Mouse (Mus musculus) midbrain, embryonic 13.5 days (tissue): ENCODE results near the gene Vps51. TPM values are rescaled to one million over a fixed set of nuclear protein-coding genes. Genes with fewer than 3 reads are reported as not detected.
"Not testable (repeated sequence)": the region's sequence is repeated elsewhere in the genome, so short reads cannot be mapped to it uniquely, and the experiment has no call there.

Experiments used
- ATAC-seq: fragments of 200-750 bp; cut with Nextera tagmentation; 2 replicates; pipeline ENCODE4 v1.8.0; 2017; ENCODE audit warnings: mild to moderate bottlenecking, moderate TSS enrichment, moderate library complexity
- H3K27ac ChIP-seq: fragments of 300-500 bp; sonication (generic); 2 replicates; pipeline ENCODE4 v1.5.1; 2015; ENCODE audit warnings: inconsistent platforms, mild to moderate bottlenecking, moderate library complexity
- H3K27me3 ChIP-seq: fragments of 300-500 bp; sonication (generic); 2 replicates; pipeline ENCODE4 v1.6.1; 2015; ENCODE audit warnings: mild to moderate bottlenecking, inconsistent platforms
- H3K36me3 ChIP-seq: fragments of 300-500 bp; sonication (generic); 2 replicates; pipeline ENCODE4 v1.6.1; 2015; ENCODE audit warnings: mild to moderate bottlenecking, inconsistent platforms
- H3K4me1 ChIP-seq: fragments of 300-500 bp; sonication (generic); replicated peaks from 2 replicates; pipeline ENCODE4 v1.6.1; 2015; ENCODE audit warnings: inconsistent platforms
- H3K4me2 ChIP-seq: fragments of 300-500 bp; sonication (generic); replicated peaks from 2 replicates; pipeline ENCODE4 v1.6.1; 2015; ENCODE audit warnings: moderate library complexity, mild to moderate bottlenecking, inconsistent platforms
- H3K4me3 ChIP-seq: fragments of 300-500 bp; sonication (generic); replicated peaks from 2 replicates; pipeline ENCODE4 v1.5.1; 2015; ENCODE audit warnings: mild to moderate bottlenecking, inconsistent platforms
- H3K9ac ChIP-seq: fragments of 300-500 bp; sonication (generic); replicated peaks from 2 replicates; pipeline ENCODE4 v1.6.1; 2015; ENCODE audit warnings: mild to moderate bottlenecking, inconsistent platforms
- H3K9me3 ChIP-seq: fragments of 300-500 bp; sonication (generic); 2 replicates; pipeline ENCODE4 v1.6.1; 2016; ENCODE audit warnings: mild to moderate bottlenecking, inconsistent platforms
- WGBS: fragments of 180-500 bp; shearing (Covaris S2); methylation state at CpG from one replicate; pipeline ENCODE4 v1.1.7; 2015; 5-methylcytosine and 5-hydroxymethylcytosine counted together
- polyA plus RNA-seq: library from polyadenylated mRNA; unstranded; fragments of >200 nt; fragmentation: Nextera tagmentation; extraction: Ambion mirVana; gene quantifications from 2 replicates; pipeline ENCODE4 v1.2.1, GENCODE M21; 2015

Vps51 gene
- polyA plus RNA-seq, 1 experiment from 2014 or later = 91.4 TPM

DNA sequence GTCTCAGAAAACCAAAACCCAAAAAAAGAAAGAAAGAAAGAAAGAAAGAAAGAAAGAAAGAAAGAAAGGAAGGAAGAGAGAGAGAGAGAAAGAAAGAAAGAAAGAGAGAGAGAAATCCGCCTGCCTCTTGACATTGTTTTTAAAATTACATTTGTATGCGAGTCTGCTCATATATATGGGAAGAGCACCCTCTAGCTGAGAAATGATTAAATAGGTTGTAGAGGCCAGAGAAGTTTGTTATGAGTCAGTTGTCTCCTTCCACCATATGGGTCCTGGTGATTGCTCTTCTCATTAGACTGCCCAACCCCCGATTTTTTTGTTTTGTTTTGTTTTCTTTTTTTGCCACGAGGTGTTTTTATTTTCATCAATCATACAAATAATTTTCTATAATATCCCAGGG lies 32.9 kb downstream of the Vps51 start:
- not testable (repeated sequence) for H3K9ac ChIP-seq, ATAC-seq, H3K27me3 ChIP-seq, H3K4me3 ChIP-seq, H3K4me2 ChIP-seq, H3K9me3 ChIP-seq, H3K27ac ChIP-seq
- Histone ChIP-seq H3K4me1 (peaks cover 30% of the 10 kb centered on the region), H3K36me3 (peaks cover 10% of the 10 kb centered on the region)
- 74% methylated on average over 4 of the region's 4 CpGs for whole genome bisulfite sequencing

GRCm38 (mm10) chr19:6042293-6042692 lies 34.7 kb downstream of the Vps51 start:
- 82% methylated on average over 9 of the region's 9 CpGs for WGBS
- H3K27ac ChIP-seq = no peak overlapping the region
- no peak overlapping the region for H3K4me3 ChIP-seq
- H3K4me1 ChIP-seq = peaks cover 12% of the 10 kb centered on the region
- no peak for ATAC-seq
- H3K9ac ChIP-seq = no peak overlapping the region
- H3K4me2 ChIP-seq = no peak overlapping the region
- no peaks in the 10 kb centered on the region for H3K27me3 ChIP-seq
- no peaks in the 10 kb centered on the region for H3K9me3 ChIP-seq
- no peaks in the 10 kb centered on the region for H3K36me3 ChIP-seq

DNA sequence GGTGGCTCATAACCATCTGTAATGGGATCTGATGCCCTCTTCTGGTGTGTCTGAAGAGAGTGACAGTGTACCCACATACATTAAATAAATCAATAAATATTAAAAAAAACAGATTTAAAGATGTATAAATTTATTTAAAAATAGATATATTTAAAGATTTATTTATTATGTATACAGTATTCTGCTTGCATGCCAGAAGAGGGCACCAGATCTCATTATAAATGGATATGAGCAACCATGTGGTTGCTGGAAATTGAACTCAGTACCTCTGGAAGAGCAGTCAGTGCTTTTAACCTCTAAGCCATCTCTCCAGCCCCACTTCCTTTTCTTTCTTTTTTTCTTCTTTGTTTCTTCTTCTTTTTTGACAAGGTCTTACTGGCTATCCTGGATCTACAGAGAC lies 37.0 kb downstream of the Vps51 start:
- Histone ChIP-seq H3K9ac (no peak overlapping the region), H3K4me2 (no peak overlapping the region), H3K4me3 (no peak overlapping the region), H3K27ac (no peak overlapping the region), H3K36me3 (no peaks in the 10 kb centered on the region), H3K4me1 (peaks cover 4% of the 10 kb centered on the region), H3K27me3 (no peaks in the 10 kb centered on the region), H3K9me3 (no peaks in the 10 kb centered on the region)
- no peak for ATAC-seq

GRCm38 (mm10) chr19:6038326-6038725 lies 38.7 kb downstream of the Vps51 start:
- WGBS = 87% methylated on average over 7 of the region's 7 CpGs
- no peak for ATAC-seq
- Histone ChIP-seq H3K27ac (no peak overlapping the region), H3K36me3 (no peaks in the 10 kb centered on the region), H3K27me3 (no peaks in the 10 kb centered on the region), H3K4me3 (no peak overlapping the region), H3K9ac (no peak overlapping the region), H3K4me2 (no peak overlapping the region), H3K9me3 (no peaks in the 10 kb centered on the region), H3K4me1 (peaks cover 2% of the 10 kb centered on the region; the same call in 1 of the 2 replicates)

GRCm38 (mm10) chr19:6037695-6038094 lies 39.3 kb downstream of the Vps51 start:
- Histone ChIP-seq H3K27ac (no peak overlapping the region), H3K9ac (no peak overlapping the region), H3K27me3 (no peaks in the 10 kb centered on the region), H3K4me1 (peaks cover 2% of the 10 kb centered on the region; the same call in 1 of the 2 replicates), H3K4me3 (no peak overlapping the region), H3K36me3 (no peaks in the 10 kb centered on the region), H3K4me2 (no peak overlapping the region), H3K9me3 (no peaks in the 10 kb centered on the region)
- no peak for ATAC-seq

GRCm38 (mm10) chr19:6035966-6036585 lies 41.0 kb downstream of the Vps51 start:
- Histone ChIP-seq H3K4me1 (no peaks in the 10 kb centered on the region), H3K27ac (no peak overlapping the region), H3K27me3 (no peaks in the 10 kb centered on the region), H3K36me3 (no peaks in the 10 kb centered on the region), H3K9me3 (no peaks in the 10 kb centered on the region), H3K9ac (no peak overlapping the region), H3K4me2 (no peak overlapping the region), H3K4me3 (no peak overlapping the region)
- no peak for ATAC-seq
- WGBS = 83% methylated on average over 9 of the region's 9 CpGs

DNA sequence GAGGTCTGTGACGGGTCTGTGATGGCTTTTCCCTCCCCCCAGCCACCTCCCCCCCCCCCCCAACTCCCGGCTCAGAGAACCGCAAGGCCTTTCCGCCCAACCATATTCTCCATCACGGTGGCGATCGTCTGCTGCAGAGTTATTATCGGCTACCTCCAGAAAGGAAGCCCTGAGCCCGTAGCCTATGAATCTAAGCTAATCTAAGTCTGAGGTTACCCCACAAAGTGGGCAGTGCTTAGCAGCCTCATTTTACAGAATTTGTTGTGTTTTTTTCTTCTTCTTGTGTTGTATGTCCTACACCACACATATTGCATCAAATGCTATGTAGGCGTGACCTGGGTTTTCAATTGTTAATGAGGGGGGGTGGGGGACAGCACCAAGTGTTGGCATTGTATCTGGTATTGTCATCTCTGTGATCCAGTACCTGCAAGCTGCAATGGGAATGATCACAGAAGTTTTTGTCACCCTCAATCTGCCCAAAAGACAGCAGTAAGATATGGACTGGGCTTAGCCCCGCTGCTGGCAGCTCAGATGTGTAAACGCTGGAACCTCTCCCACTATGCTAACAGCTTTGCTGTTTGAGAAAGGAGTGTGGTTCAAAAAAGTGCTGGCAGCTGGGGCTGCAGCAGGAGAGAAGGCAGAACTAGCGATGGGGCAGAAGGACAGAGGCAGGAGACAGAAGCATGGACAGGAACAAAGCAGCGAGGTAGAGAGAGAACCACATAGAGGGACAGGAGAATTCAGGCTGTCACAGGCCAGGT lies 46.3 kb downstream of the Vps51 start:
- H3K4me1 ChIP-seq = no peaks in the 10 kb centered on the region
- H3K4me2 ChIP-seq = no peak overlapping the region
- no peaks in the 10 kb centered on the region for H3K9me3 ChIP-seq
- H3K36me3 ChIP-seq = no peaks in the 10 kb centered on the region
- ATAC-seq = no peak
- no peak overlapping the region for H3K27ac ChIP-seq
- H3K9ac ChIP-seq = no peak overlapping the region
- 77% methylated on average over 14 of the region's 14 CpGs for WGBS
- no peak overlapping the region for H3K4me3 ChIP-seq
- H3K27me3 ChIP-seq = no peaks in the 10 kb centered on the region

DNA sequence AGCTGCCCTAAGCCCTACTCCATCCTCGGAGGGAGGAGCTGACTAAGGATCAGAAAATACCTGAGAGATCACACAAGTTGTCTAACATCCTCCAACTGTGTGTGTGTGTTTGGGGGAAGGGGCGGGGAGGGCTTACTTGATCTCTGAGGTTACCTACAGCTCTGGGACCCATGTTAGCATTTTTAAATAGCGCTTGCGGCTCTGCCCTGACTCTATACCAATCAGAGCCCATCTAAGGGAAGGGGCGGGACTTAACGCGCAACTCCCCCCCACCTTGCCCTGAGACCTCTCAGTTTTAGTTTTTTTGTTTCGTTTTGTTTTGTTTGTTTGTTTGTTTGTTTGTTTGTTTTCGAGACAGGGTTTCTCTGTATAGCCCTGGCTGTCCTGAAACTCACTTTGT lies 47.6 kb downstream of the Vps51 start:
- Histone ChIP-seq H3K4me1 (no peaks in the 10 kb centered on the region), H3K9me3 (no peaks in the 10 kb centered on the region), H3K4me2 (no peak overlapping the region), H3K27me3 (no peaks in the 10 kb centered on the region), H3K27ac (no peak overlapping the region), H3K9ac (no peak overlapping the region), H3K36me3 (no peaks in the 10 kb centered on the region), H3K4me3 (no peak overlapping the region)
- ATAC-seq = no peak
- WGBS = 76% methylated on average over 9 of the region's 9 CpGs

- H3K36me3 ChIP-seq = no peaks in the 10 kb centered on the region
- H3K27me3 ChIP-seq = no peaks in the 10 kb centered on the region
- H3K27ac ChIP-seq = no peak overlapping the region
- no peaks in the 10 kb centered on the region for H3K4me1 ChIP-seq
- no peak overlapping the region for H3K9ac ChIP-seq
- no peak overlapping the region for H3K4me2 ChIP-seq
- no peaks in the 10 kb centered on the region for H3K9me3 ChIP-seq
- ATAC-seq = no peak
- no peak overlapping the region for H3K4me3 ChIP-seq
- WGBS = 88% methylated on average over 6 of the region's 6 CpGs
Measured at GRCm38 (mm10) chr19:6028991-6029390, 48.0 kb downstream of the Vps51 start.

DNA sequence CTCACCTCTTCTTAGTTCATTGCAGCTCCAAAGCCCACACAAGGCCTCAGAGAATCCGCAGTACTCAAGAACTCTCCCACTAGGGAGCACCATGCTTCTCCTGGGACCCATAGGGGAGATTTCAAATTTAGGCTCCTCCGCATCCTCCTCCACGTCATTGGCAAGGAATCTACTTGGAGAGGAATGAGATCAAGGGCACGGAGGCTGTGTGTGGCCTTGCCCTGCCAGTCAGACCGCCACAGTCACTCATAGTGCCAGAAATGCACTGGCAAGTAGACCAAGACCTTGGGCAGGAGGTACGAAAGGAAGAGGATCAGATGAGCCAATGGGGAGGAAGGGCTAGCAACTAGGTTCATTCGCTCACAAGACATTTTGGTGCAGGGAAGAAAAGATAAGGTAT lies 53.1 kb downstream of the Vps51 start:
- 85% methylated on average over 7 of the region's 7 CpGs for WGBS
- Histone ChIP-seq H3K9me3 (no peaks in the 10 kb centered on the region), H3K9ac (no peak overlapping the region), H3K27me3 (no peaks in the 10 kb centered on the region), H3K36me3 (no peaks in the 10 kb centered on the region), H3K4me3 (no peak overlapping the region), H3K4me1 (no peaks in the 10 kb centered on the region), H3K27ac (no peak overlapping the region), H3K4me2 (no peak overlapping the region)
- ATAC-seq = no peak

DNA sequence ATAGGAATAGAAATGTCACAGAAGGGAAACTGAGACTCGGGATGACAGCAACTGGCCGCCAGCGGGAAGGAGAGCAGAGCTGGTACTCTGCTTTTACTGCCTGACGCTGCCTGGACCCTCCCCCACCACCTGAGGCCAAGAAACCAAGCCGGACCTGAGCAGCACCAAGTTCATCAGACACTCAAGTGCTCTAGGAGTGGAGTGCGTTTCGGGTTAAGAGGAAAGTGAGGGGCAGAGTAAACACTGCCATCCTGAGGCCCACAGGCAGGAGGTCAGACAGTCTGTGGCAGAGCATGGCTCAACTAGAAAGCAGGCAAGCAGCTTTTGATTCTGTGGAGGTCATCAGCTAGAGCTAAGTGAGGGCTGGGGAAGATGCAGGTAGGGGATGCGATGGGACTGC lies 54.0 kb downstream of the Vps51 start:
- 73% methylated on average over 8 of the region's 8 CpGs for WGBS
- H3K27ac ChIP-seq = no peak overlapping the region
- H3K4me2 ChIP-seq = no peak overlapping the region
- no peaks in the 10 kb centered on the region for H3K36me3 ChIP-seq
- H3K4me3 ChIP-seq = no peak overlapping the region
- no peaks in the 10 kb centered on the region for H3K4me1 ChIP-seq
- no peaks in the 10 kb centered on the region for H3K9me3 ChIP-seq
- no peak overlapping the region; the same call in 1 of the 2 replicates for H3K9ac ChIP-seq
- no peak for ATAC-seq
- H3K27me3 ChIP-seq = no peaks in the 10 kb centered on the region

DNA sequence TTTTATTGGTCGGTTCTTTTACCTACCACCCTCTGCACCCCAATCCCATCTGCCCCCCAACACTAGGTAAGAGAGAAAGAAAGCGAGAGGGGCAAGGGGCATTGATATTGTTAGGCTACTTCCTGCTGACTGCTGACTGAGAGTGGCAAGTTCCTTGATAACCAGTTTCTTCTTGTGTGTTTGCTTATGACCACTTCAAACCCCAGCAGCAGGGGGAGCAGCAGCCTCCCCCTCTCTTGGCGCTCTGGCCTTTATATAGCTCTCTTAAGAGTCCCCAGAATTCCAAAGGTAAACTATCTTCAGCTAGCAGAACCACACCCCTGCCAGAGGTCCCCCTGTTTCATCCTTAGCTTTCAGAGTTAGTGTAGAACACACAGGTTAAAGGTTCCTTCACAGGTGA lies 56.8 kb downstream of the Vps51 start:
- WGBS = 56% methylated on average over 3 of the region's 3 CpGs
- ATAC-seq = no peak

More for the DNA sequence above, 56.8 kb downstream of the Vps51 start:
- no peaks in the 10 kb centered on the region for H3K9me3 ChIP-seq
- H3K4me3 ChIP-seq = no peak overlapping the region
- H3K9ac ChIP-seq = no peak overlapping the region
- H3K27me3 ChIP-seq = peaks cover 21% of the 10 kb centered on the region
- H3K4me2 ChIP-seq = no peak overlapping the region
- peaks cover 10% of the 10 kb centered on the region for H3K4me1 ChIP-seq
- no peaks in the 10 kb centered on the region for H3K36me3 ChIP-seq
- H3K27ac ChIP-seq = no peak overlapping the region
